Comparison of ENCODE assay signal across 8 mouse cellular contexts in genomic region chr9:107357651-107358050, GRCm38 (mm10). TPM values are rescaled to one million over a fixed set of nuclear protein-coding genes. Genes with fewer than 3 reads are reported as not detected.
DNase-seq lines count a peak whose midpoint lies in the region; ATAC-seq and TF ChIP-seq lines count a peak whose summit lies in the region.

No protein-coding gene starts in this region.

- no peak overlapping the region for H3K4me2 ChIP-seq in lung, embryonic 14.5 days

- no peak overlapping the region for H3K27ac ChIP-seq in lung, embryonic 14.5 days (ENCODE audit: low read depth)
- H3K27ac ChIP-seq in olfactory bulb, adult 2 months (ENCODE audit: insufficient read depth, low read depth, low read length), result no peak overlapping the region

- H3K36me3 ChIP-seq in lung, embryonic 14.5 days (ENCODE audit: insufficient read depth), result no peaks in the 10 kb centered on the region

- WGBS in lung, embryonic 14.5 days, result 22% methylated on average over 5 of the region's 5 CpGs
- WGBS in olfactory bulb, adult 2 months, result 19% methylated on average over 5 of the region's 5 CpGs

- H3K4me1 ChIP-seq in lung, embryonic 14.5 days (ENCODE audit: insufficient read depth), result no peaks in the 10 kb centered on the region
- peaks cover 15% of the 10 kb centered on the region for H3K4me1 ChIP-seq in olfactory bulb, adult 2 months (ENCODE audit: control insufficient read depth, insufficient read depth, low read length)

- H3K9ac ChIP-seq in lung, embryonic 14.5 days, result no peak overlapping the region

- in situ Hi-C loops in Patski (cut with MboI; ENCODE audit: low pct_unique_long_range_greater_than_20kb), result no loop called here

- TF ChIP-seq CTCF in Patski (IDR thresholded peaks at IDR 0.05), result peak; percentile 88
- peak; percentile 97 for TF ChIP-seq CTCF in lung, embryonic 14.5 days (IDR thresholded peaks at IDR 0.05; ENCODE audit: low read depth)
- peak; percentile 63 for TF ChIP-seq CTCF in olfactory bulb, adult 2 months (IDR thresholded peaks at IDR 0.05; ENCODE audit: insufficient read depth, low read depth, low read length)

- H3K9me3 ChIP-seq in lung, embryonic 14.5 days (ENCODE audit: low read depth, low read length), result no peaks in the 10 kb centered on the region

- CTCF ChIA-PET in Patski (lab: Charles Lee), result interaction anchor here (0.6 to 2.6 kb wide), 12 partner anchors 9 to 153 kb away, joined by 3 to 8 read pairs (median 4); partner anchors contain the start of genes 6430571L13Rik and Mapkapk3

- POLR2A ChIA-PET in Patski (lab: Charles Lee), result no interaction called here

- DNase-seq in 416B (ENCODE audit: low read depth), result peak; percentile 61
- no peak for DNase-seq in Patski (ENCODE audit: low read depth, low spot score)
- DNase-seq in cerebellum, adult 9-11 months, result peak; percentile 84
- DNase-seq in frontal cortex, postnatal 14 days (ENCODE audit: low spot score in 2 of 2), result peak; percentile 64 to 81
- peak; percentile 89 to 91 for DNase-seq in kidney, postnatal 4 days
- DNase-seq in lung, embryonic 14.5 days, result peak; percentile 87
- DNase-seq in thymus, postnatal 10 days (ENCODE audit: low spot score in 2 of 2), result peak; percentile 33 to 69

- no peak for ATAC-seq in Patski
- peak; percentile 50; the same call in 1 of the 2 replicates for ATAC-seq in lung, embryonic 14.5 days (ENCODE audit: insufficient read depth)

- no peak for TF ChIP-seq POLR2A in olfactory bulb, adult 2 months (IDR thresholded peaks at IDR 0.05; ENCODE audit: insufficient read depth, low read depth, low read length)

- H3K27me3 ChIP-seq in Patski, result peaks cover 30% of the 10 kb centered on the region
- no peaks in the 10 kb centered on the region; the same call in 1 of the 2 replicates for H3K27me3 ChIP-seq in lung, embryonic 14.5 days (ENCODE audit: insufficient read depth, low read length)

- H3K4me3 ChIP-seq in lung, embryonic 14.5 days (ENCODE audit: low read depth, low read length), result no peak overlapping the region
- no peak overlapping the region for H3K4me3 ChIP-seq in olfactory bulb, adult 2 months (ENCODE audit: insufficient read depth, low read depth, low read length)

RNA-seq across cellular contexts. Expression of gene 6430571L13Rik, which starts 17.2 kb away (rescaled TPM):
- 1.2 TPM for polyA plus RNA-seq in Patski (2021)
- polyA plus RNA-seq in lung, embryonic 14.5 days (2014; fragmentation: Nextera tagmentation; extraction: Ambion mirVana), result 0.27 and 0.28 TPM in 2 replicates
- not detected in 2 replicates for polyA plus RNA-seq in olfactory bulb, adult 2 months (2012; ENCODE audit: insufficient read depth, insufficient read length, low replicate concordance, missing spikeins)

RNA-seq across cellular contexts. Expression of gene Hemk1, which starts 19.5 kb away (rescaled TPM):
- 19.2 TPM for polyA plus RNA-seq in Patski (2021)
- polyA plus RNA-seq in lung, embryonic 14.5 days (2014; fragmentation: Nextera tagmentation; extraction: Ambion mirVana), result 9.8 and 11.3 TPM in 2 replicates
- not detected in 2 replicates for polyA plus RNA-seq in olfactory bulb, adult 2 months (2012; ENCODE audit: insufficient read depth, insufficient read length, low replicate concordance, missing spikeins)

RNA-seq across cellular contexts. Expression of gene Cacna2d2, which starts 41.8 kb away (rescaled TPM):
- 0.01 TPM for polyA plus RNA-seq in Patski (2021)
- polyA plus RNA-seq in lung, embryonic 14.5 days (2014; fragmentation: Nextera tagmentation; extraction: Ambion mirVana), result 0.18 TPM in 1 of 2 replicates, not detected in the other
- not detected in 2 replicates for polyA plus RNA-seq in olfactory bulb, adult 2 months (2012; ENCODE audit: insufficient read depth, insufficient read length, low replicate concordance, missing spikeins)

Comparison
In these comparisons a context has a peak if more than half of its experiments do, and no peak if none do; other contexts are left out.
1. RNA of gene Hemk1, which starts 19.5 kb away (polyA plus RNA-seq): 19.2 TPM in Patski (single experiment) and 9.8 to 11.3 TPM in lung, embryonic 14.5 days; not detected in olfactory bulb, adult 2 months; every median in the first group is over 10 times any median in the second.
2. Peak in every context shown above with its lines, with median percentiles within 50 percentile points of each other: CTCF ChIP-seq.